Mouse (Mus musculus): ENCODE results near the gene Ppp1r37. TPM values are rescaled to one million over a fixed set of nuclear protein-coding genes. Genes with fewer than 3 reads are reported as not detected.

Ppp1r37 gene
- polyA plus RNA-seq (2014; fragmentation: Illumina TruSeq; extraction: RNeasy Lipid Tissue Mini Kit (QIAGEN cat#74804); ENCODE audit: low read depth, low replicate concordance) = 83.9 TPM

GRCm38 (mm10) chr7:19562643-19563410, at the start of gene Ppp1r37:
Gene Ppp1r37 (minus strand): TSS chr7:19563076.

GRCm38 (mm10) chr7:19603849-19604605, 41.2 kb upstream of the Ppp1r37 start, which contains the start of gene Clasrp:
Gene Clasrp (minus strand): TSS chr7:19604486.

GRCm38 (mm10) chr7:19577141-19577852, 14.4 kb upstream of the Ppp1r37 start, which contains the start of the genes Zfp296 and Gemin7:
Gene Zfp296 (plus strand): TSS chr7:19577287.
Gene Gemin7 (minus strand): TSS chr7:19577595.

GRCm38 (mm10) chr7:19517652-19518365, 45.1 kb downstream of the Ppp1r37 start, which contains the start of gene Nkpd1:
Gene Nkpd1 (plus strand): TSS chr7:19517838.

GRCm38 (mm10) chr7:19508150-19508923, 54.5 kb downstream of the Ppp1r37 start, which contains the start of the genes Bloc1s3 and Trappc6a:
Gene Bloc1s3 (minus strand): TSS chr7:19508367.
Gene Trappc6a (plus strand): TSS chr7:19508395.

Other genes starting within 250 kb of the Ppp1r37 start
- gene Ercc1, start 218.3 kb downstream of the Ppp1r37 start, polyA plus RNA-seq (2014; fragmentation: Illumina TruSeq; extraction: RNeasy Lipid Tissue Mini Kit (QIAGEN cat#74804); ENCODE audit: low read depth, low replicate concordance) = 41.4 TPM
- 11.6 TPM for gene Cd3eap, start 203.6 kb downstream of the Ppp1r37 start, polyA plus RNA-seq (2014; fragmentation: Illumina TruSeq; extraction: RNeasy Lipid Tissue Mini Kit (QIAGEN cat#74804); ENCODE audit: low read depth, low replicate concordance)
- gene Ppp1r13l, start 203.3 kb downstream of the Ppp1r37 start, polyA plus RNA-seq (2014; fragmentation: Illumina TruSeq; extraction: RNeasy Lipid Tissue Mini Kit (QIAGEN cat#74804); ENCODE audit: low read depth, low replicate concordance) = 14.2 TPM
- gene Ercc2, start 181.1 kb downstream of the Ppp1r37 start, polyA plus RNA-seq (2014; fragmentation: Illumina TruSeq; extraction: RNeasy Lipid Tissue Mini Kit (QIAGEN cat#74804); ENCODE audit: low read depth, low replicate concordance) = 18.9 TPM
- gene Klc3, start 159.0 kb downstream of the Ppp1r37 start, polyA plus RNA-seq (2014; fragmentation: Illumina TruSeq; extraction: RNeasy Lipid Tissue Mini Kit (QIAGEN cat#74804); ENCODE audit: low read depth, low replicate concordance) = 21.0 TPM
- gene Ckm, start 158.3 kb downstream of the Ppp1r37 start, polyA plus RNA-seq (2014; fragmentation: Illumina TruSeq; extraction: RNeasy Lipid Tissue Mini Kit (QIAGEN cat#74804); ENCODE audit: low read depth, low replicate concordance) = 2.2 TPM
- gene Mark4, start 104.3 kb downstream of the Ppp1r37 start, polyA plus RNA-seq (2014; fragmentation: Illumina TruSeq; extraction: RNeasy Lipid Tissue Mini Kit (QIAGEN cat#74804); ENCODE audit: low read depth, low replicate concordance) = 15.0 TPM
- 4.9 TPM for gene Exoc3l2, start 99.7 kb downstream of the Ppp1r37 start, polyA plus RNA-seq (2014; fragmentation: Illumina TruSeq; extraction: RNeasy Lipid Tissue Mini Kit (QIAGEN cat#74804); ENCODE audit: low read depth, low replicate concordance)
- gene Bloc1s3, start 54.7 kb downstream of the Ppp1r37 start, polyA plus RNA-seq (2014; fragmentation: Illumina TruSeq; extraction: RNeasy Lipid Tissue Mini Kit (QIAGEN cat#74804); ENCODE audit: low read depth, low replicate concordance) = 5.4 TPM
- gene Trappc6a, start 54.7 kb downstream of the Ppp1r37 start, polyA plus RNA-seq (2014; fragmentation: Illumina TruSeq; extraction: RNeasy Lipid Tissue Mini Kit (QIAGEN cat#74804); ENCODE audit: low read depth, low replicate concordance) = 93.3 TPM
- 0.21 TPM for gene Nkpd1, start 45.2 kb downstream of the Ppp1r37 start, polyA plus RNA-seq (2014; fragmentation: Illumina TruSeq; extraction: RNeasy Lipid Tissue Mini Kit (QIAGEN cat#74804); ENCODE audit: low read depth, low replicate concordance)
- gene Zfp296, start 14.2 kb upstream of the Ppp1r37 start, polyA plus RNA-seq (2014; fragmentation: Illumina TruSeq; extraction: RNeasy Lipid Tissue Mini Kit (QIAGEN cat#74804); ENCODE audit: low read depth, low replicate concordance) = 1.5 TPM
- 42.4 TPM for gene Gemin7, start 14.5 kb upstream of the Ppp1r37 start, polyA plus RNA-seq (2014; fragmentation: Illumina TruSeq; extraction: RNeasy Lipid Tissue Mini Kit (QIAGEN cat#74804); ENCODE audit: low read depth, low replicate concordance)
- gene Clasrp, start 41.4 kb upstream of the Ppp1r37 start, polyA plus RNA-seq (2014; fragmentation: Illumina TruSeq; extraction: RNeasy Lipid Tissue Mini Kit (QIAGEN cat#74804); ENCODE audit: low read depth, low replicate concordance) = 40.3 TPM
- gene Relb, start 66.4 kb upstream of the Ppp1r37 start, polyA plus RNA-seq (2014; fragmentation: Illumina TruSeq; extraction: RNeasy Lipid Tissue Mini Kit (QIAGEN cat#74804); ENCODE audit: low read depth, low replicate concordance) = 12.3 TPM
- 73.8 TPM for gene Clptm1, start 102.0 kb upstream of the Ppp1r37 start, polyA plus RNA-seq (2014; fragmentation: Illumina TruSeq; extraction: RNeasy Lipid Tissue Mini Kit (QIAGEN cat#74804); ENCODE audit: low read depth, low replicate concordance)
- gene Apoc2, start 114.9 kb upstream of the Ppp1r37 start, polyA plus RNA-seq (2014; fragmentation: Illumina TruSeq; extraction: RNeasy Lipid Tissue Mini Kit (QIAGEN cat#74804); ENCODE audit: low read depth, low replicate concordance) = 2.8 TPM
- gene Gm44805, start 118.3 kb upstream of the Ppp1r37 start, polyA plus RNA-seq (2014; fragmentation: Illumina TruSeq; extraction: RNeasy Lipid Tissue Mini Kit (QIAGEN cat#74804); ENCODE audit: low read depth, low replicate concordance) = not detected
- 4.9 TPM for gene Apoc4, start 118.4 kb upstream of the Ppp1r37 start, polyA plus RNA-seq (2014; fragmentation: Illumina TruSeq; extraction: RNeasy Lipid Tissue Mini Kit (QIAGEN cat#74804); ENCODE audit: low read depth, low replicate concordance)
- gene Apoc1, start 129.6 kb upstream of the Ppp1r37 start, polyA plus RNA-seq (2014; fragmentation: Illumina TruSeq; extraction: RNeasy Lipid Tissue Mini Kit (QIAGEN cat#74804); ENCODE audit: low read depth, low replicate concordance) = 298 TPM
- gene Apoe, start 136.1 kb upstream of the Ppp1r37 start, polyA plus RNA-seq (2014; fragmentation: Illumina TruSeq; extraction: RNeasy Lipid Tissue Mini Kit (QIAGEN cat#74804); ENCODE audit: low read depth, low replicate concordance) = 3,823 TPM
- gene Tomm40, start 152.4 kb upstream of the Ppp1r37 start, polyA plus RNA-seq (2014; fragmentation: Illumina TruSeq; extraction: RNeasy Lipid Tissue Mini Kit (QIAGEN cat#74804); ENCODE audit: low read depth, low replicate concordance) = 50.1 TPM
- 27.4 TPM for gene Nectin2, start 187.4 kb upstream of the Ppp1r37 start, polyA plus RNA-seq (2014; fragmentation: Illumina TruSeq; extraction: RNeasy Lipid Tissue Mini Kit (QIAGEN cat#74804); ENCODE audit: low read depth, low replicate concordance)
- 75.8 TPM for gene Bcam, start 207.9 kb upstream of the Ppp1r37 start, polyA plus RNA-seq (2014; fragmentation: Illumina TruSeq; extraction: RNeasy Lipid Tissue Mini Kit (QIAGEN cat#74804); ENCODE audit: low read depth, low replicate concordance)
- gene Cblc, start 233.7 kb upstream of the Ppp1r37 start, polyA plus RNA-seq (2014; fragmentation: Illumina TruSeq; extraction: RNeasy Lipid Tissue Mini Kit (QIAGEN cat#74804); ENCODE audit: low read depth, low replicate concordance) = 16.0 TPM

Measured in adipose tissue, adult 10 weeks (tissue).